Mouse (Mus musculus) lung, postnatal 0 days (tissue): ENCODE measurements at regions not wholly inside any gene's neighbourhood (a gene's known extent, or its start where the extent isn't known, plus 50 kb on each side); places are given as distances from the start of the nearest gene placed in this dataset.

Experiments used
- CTCF ChIP-seq: IDR thresholded peaks from 2 replicates; pipeline ENCODE4 v1.5.1; 2016; ENCODE audit warnings: antibody characterized with exemption, mild to moderate bottlenecking
- EP300 ChIP-seq: IDR thresholded peaks from 2 replicates; pipeline ENCODE4 v1.6.1; 2016; ENCODE audit warnings: antibody characterized with exemption, mild to moderate bottlenecking, control low read depth

- TF ChIP-seq CTCF (no peak), EP300 (no peak)
Measured at GRCm38 (mm10) chr9:5575072-5575471, 229.8 kb downstream of the Casp12 start.
